Mouse (Mus musculus): Measurements from ENCODE around the gene Gm28047.
"Not testable (repeated sequence)": the region's sequence is repeated elsewhere in the genome, so short reads cannot be mapped to it uniquely, and the experiment has no call there.

Gene Gm28047

GRCm38 (mm10) chr15:102624970-102625686 lies at the start of gene Gm28047, which contains the start of gene Atf7:
Gene Gm28047 (minus strand): TSS chr15:102625067.
Gene Atf7 (minus strand): TSS chr15:102625464.
- DNase-seq (ENCODE audit: inconsistent age in 2 of 2, low spot score in 1 of 2): peak; percentile 100

GRCm38 (mm10) chr15:102673548-102673947 lies 48.7 kb upstream of the Gm28047 start:
- DNase-seq (ENCODE audit: inconsistent age in 2 of 2, low spot score in 1 of 2): peak; percentile 63 to 82

GRCm38 (mm10) chr15:102672215-102673071 lies 47.6 kb upstream of the Gm28047 start, which contains the start of gene Atp5g2:
Gene Atp5g2 (minus strand): TSS chr15:102672352.
- peak; percentile 61 to 87 for DNase-seq (ENCODE audit: inconsistent age in 2 of 2, low spot score in 1 of 2)

GRCm38 (mm10) chr15:102671721-102672214 lies 46.9 kb upstream of the Gm28047 start:
- DNase-seq (ENCODE audit: inconsistent age in 2 of 2, low spot score in 1 of 2): peak; percentile 91 to 96

- DNase-seq (ENCODE audit: inconsistent age in 2 of 2, low spot score in 1 of 2): peak; percentile 98 to 100
Measured at GRCm38 (mm10) chr15:102670767-102671575, 46.1 kb upstream of the Gm28047 start.

GRCm38 (mm10) chr15:102670281-102670680 lies 45.4 kb upstream of the Gm28047 start:
- DNase-seq (ENCODE audit: inconsistent age in 2 of 2, low spot score in 1 of 2): no peak

DNA sequence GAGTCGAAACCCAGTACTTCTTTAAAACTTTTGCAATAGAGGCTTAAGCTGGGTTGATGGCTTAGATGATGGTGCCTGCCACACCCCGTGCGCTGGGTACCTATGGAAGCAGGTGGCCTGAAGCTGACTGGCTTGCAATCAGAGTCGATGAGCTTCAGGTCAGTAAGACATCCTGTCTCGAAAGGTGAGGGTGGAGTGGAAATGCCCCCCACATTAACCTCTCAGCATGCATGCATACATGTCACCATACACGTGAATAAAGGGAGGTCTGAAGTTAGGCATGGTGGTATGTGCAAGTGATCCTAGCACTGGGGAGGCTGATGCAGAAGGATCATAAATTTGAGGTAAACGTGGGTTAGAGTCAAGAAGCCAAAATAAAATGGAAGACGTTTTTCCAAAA lies 44.7 kb upstream of the Gm28047 start:
- DNase-seq (ENCODE audit: inconsistent age in 2 of 2, low spot score in 1 of 2): peak in 1 of 2 experiments; percentile 41

DNA sequence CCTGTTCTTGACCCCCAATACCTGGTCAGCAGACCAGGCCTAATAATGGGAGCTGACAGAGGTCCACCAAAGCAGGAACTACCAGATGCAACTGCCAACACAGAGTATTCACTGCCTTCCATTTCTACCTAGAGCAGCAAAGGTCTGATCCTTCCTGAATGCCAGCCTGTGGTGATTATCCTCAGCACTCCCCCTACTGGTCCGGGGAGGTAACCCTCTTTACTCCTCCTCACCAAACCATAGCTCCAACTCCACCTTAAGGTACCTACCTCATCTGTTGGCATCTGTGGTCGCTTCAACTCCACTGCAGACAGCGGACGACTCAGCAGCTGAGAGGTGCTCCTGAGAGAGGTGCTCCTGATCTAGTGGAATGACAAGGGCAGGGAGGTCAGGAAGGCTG lies 40.6 kb upstream of the Gm28047 start:
- peak; percentile 40 to 77 for DNase-seq (ENCODE audit: inconsistent age in 2 of 2, low spot score in 1 of 2)

DNA sequence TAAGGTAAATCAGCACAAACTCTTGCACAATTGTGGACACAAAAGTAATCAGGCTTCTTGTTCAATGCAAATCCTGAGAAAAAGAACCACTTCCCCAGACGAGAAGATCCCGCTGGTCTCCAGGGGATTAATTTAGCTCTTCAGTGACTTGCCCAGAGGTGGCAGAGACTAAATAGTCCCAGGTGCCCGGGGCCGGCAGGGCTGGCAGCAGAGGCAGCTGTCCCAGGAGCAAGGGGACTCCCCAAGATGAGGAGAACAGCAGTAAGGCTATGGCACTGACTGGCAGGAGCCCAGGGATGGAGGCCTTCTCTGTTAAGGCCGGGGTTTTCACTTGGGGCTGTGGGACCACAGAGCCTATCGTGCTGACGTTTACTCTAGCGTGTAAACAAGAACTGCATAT lies 39.0 kb upstream of the Gm28047 start:
- no peak for DNase-seq (ENCODE audit: inconsistent age in 2 of 2, low spot score in 1 of 2)

- DNase-seq (ENCODE audit: inconsistent age in 2 of 2, low spot score in 1 of 2): not testable (repeated sequence)
Measured at GRCm38 (mm10) chr15:102662601-102663000, 37.7 kb upstream of the Gm28047 start.

DNA sequence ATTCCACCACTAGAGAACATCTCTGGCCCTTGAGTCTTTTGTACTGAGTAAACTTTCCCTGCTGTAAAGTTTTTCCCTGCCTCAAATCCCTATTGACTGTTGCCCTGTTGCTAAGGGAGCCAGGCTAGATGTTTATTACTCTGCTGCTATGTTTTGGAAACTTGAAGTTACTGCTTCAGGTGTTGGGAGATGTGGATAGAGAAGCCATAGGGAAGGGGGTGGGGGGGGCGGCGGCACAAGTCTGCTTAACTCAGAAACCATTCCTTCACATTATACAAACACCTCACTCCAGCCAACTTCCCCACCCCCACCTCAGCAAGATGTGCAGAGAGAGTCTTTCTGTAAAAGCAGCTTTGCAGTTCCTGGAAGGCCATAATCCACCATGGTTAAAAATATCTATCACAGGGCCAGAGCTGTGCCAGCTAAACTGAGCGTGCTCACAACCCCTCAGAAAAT lies 33.1 kb upstream of the Gm28047 start:
- no peak for DNase-seq (ENCODE audit: inconsistent age in 2 of 2, low spot score in 1 of 2)

- no peak for DNase-seq (ENCODE audit: inconsistent age in 2 of 2, low spot score in 1 of 2)
Measured at GRCm38 (mm10) chr15:102656658-102657057, 31.8 kb upstream of the Gm28047 start.

DNA sequence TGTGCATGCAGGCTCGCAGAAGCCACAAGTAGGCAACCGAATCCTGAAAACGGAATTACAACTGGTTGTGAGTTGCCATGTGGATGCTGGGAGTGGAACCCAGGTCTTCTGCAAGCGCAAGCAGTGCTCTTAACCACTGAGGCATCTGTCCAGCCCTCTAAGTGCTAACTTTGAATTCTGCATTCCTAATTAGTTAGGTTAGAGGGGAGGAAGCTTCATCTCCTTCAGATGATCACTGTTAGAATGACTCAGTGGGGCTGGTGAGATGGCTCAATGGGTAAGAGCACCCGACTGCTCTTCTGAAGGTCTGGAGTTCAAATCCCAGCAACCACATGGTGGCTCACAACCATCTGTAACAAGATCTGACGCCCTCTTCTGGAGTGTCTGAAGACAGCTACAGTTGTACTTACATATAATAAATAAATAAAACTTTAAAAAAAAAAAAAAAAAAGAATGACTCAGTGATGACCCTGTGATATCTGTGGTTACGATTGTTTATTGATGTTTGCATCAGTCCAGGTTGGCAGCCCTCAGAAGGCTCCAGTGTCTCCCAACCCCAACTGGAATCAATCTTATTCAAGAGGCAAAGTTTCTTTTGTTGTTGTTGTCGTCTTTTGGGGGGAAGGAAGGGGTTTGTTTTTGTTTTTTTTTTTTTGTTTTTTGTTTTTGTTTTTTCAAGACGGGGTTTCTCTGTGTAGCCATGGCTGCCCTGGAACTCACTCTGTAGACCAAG lies 27.2 kb upstream of the Gm28047 start:
- DNase-seq (ENCODE audit: inconsistent age in 2 of 2, low spot score in 1 of 2): not testable (repeated sequence)

DNA sequence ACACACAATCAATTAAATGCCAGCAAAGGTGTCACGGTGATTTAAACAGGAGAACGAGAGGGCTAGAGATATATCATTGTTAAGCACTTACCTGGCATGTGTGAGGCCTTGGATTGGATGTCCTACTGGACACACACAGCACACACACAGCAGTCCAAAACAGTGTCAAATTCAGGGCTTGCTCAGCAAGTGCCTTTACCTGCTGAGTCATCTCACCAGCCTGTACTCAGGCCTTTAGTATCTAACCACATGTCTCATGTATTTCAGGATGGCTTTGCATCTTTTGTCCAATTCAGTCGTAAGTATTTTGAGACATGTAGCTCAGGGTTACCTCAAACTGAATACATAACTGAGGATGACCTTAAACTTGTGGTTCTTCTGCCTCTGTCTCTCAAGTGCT lies 26.2 kb upstream of the Gm28047 start:
- no peak for DNase-seq (ENCODE audit: inconsistent age in 2 of 2, low spot score in 1 of 2)

DNA sequence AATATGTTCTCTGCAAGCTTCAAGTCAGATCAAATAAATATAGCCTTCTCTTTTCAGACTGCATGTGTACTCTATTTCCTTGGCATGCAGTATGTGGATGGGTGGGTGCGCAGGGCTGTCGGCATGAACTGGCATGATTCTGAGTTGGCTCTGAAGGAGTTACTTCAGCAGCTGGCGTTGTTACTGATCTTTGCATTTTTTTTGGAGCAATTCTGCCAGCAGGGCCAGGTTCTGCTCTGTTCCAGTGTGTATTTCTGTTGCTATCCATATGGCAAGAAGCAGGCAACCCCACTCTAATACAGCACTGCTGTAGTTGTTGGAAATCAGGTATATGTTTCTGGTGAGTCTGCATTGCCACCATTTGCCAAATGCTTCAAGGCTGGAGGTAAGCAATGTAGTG lies 10.9 kb upstream of the Gm28047 start:
- DNase-seq (ENCODE audit: inconsistent age in 2 of 2, low spot score in 1 of 2): no peak

- no peak for DNase-seq (ENCODE audit: inconsistent age in 2 of 2, low spot score in 1 of 2)
Measured at GRCm38 (mm10) chr15:102634684-102635083, 9.8 kb upstream of the Gm28047 start.

- DNase-seq (ENCODE audit: inconsistent age in 2 of 2, low spot score in 1 of 2): no peak
Measured at GRCm38 (mm10) chr15:102625687-102626055, 804 bp upstream of the Gm28047 start.

DNA sequence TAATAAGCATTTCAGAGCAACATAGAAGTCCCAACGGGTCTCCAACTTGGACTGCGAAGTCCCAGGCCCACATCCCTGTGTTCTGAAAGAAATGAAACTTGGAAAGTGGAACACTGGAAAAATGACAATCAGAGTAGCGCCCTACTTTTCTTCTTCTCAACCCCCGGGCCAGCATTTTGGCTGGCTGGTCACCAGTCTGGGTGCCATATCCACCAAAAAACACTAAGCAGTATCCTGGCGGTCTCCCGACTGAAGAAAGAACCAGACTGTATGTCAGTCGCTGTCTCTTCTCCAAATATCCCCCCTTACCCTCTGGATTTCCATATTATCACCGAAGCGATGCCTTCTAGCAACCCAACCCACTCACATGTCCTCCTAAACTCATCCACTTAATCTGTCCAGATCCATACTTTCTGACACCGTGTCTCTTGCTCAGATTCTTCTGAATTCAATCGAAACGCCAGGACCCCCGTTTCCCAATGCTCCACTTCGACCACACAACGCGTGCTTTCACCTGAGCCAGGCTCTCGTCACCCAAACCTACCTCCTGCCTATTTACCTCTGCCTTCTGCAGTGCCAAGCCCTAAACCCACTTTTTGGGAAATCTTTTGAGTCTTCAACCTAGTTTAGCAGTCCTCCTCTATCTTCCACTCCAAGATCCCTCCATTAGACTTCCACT lies 437 bp downstream of the Gm28047 start:
- peak in 1 of 2 experiments; percentile 20 for DNase-seq (ENCODE audit: inconsistent age in 2 of 2, low spot score in 1 of 2)

DNA sequence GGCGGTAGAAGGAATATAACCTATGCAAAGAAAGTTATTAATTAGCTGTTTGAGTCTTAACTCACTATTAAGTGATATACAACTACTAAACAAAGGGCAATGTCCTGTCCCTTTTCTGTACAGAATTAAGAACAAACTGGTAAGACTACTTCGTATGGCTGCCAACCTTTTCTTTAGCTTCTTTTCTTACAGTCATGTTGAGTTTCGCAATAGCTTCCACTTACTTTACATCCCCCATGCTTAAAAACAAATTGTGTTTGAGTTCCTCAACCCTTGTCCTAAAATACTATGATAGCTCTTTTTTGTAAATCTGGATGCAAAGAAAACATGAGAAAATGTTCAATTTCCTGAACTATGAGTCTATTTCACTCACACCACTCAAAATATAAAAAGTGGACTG lies 1.7 kb downstream of the Gm28047 start:
- no peak for DNase-seq (ENCODE audit: inconsistent age in 2 of 2, low spot score in 1 of 2)

- no peak for DNase-seq (ENCODE audit: inconsistent age in 2 of 2, low spot score in 1 of 2)
Measured at GRCm38 (mm10) chr15:102622536-102622935, 2.3 kb downstream of the Gm28047 start.
